Mouse (Mus musculus) spleen, postnatal 10 days (tissue): ENCODE results near the gene Ube2g2.

Experiments used
- DNase-seq, 2 experiments: peaks; one replicate each; pipeline ENCODE4 v3.0.0; 2021 to 2022; ENCODE audit warnings: low spot score in 2 of 2

Gene Ube2g2

GRCm38 (mm10) chr10:77606855-77607254, 15.2 kb upstream of the Ube2g2 start:
- no peak for DNase-seq

- DNase-seq = no peak
Observed at GRCm38 (mm10) chr10:77607441-77607840, 14.6 kb upstream of the Ube2g2 start.

GRCm38 (mm10) chr10:77608589-77608988, 13.5 kb upstream of the Ube2g2 start:
- no peak for DNase-seq

- DNase-seq = no peak
Observed at GRCm38 (mm10) chr10:77610221-77610961, 11.7 kb upstream of the Ube2g2 start.

GRCm38 (mm10) chr10:77613409-77613808, 8.7 kb upstream of the Ube2g2 start:
- no peak for DNase-seq

- no peak for DNase-seq
Observed at GRCm38 (mm10) chr10:77615647-77616046, 6.4 kb upstream of the Ube2g2 start.

- no peak for DNase-seq
Observed at GRCm38 (mm10) chr10:77616166-77616565, 5.9 kb upstream of the Ube2g2 start.

- DNase-seq = no peak
Observed at GRCm38 (mm10) chr10:77616926-77617325, 5.1 kb upstream of the Ube2g2 start.

- no peak for DNase-seq
Observed at GRCm38 (mm10) chr10:77621546-77621945, 529 bp upstream of the Ube2g2 start.

GRCm38 (mm10) chr10:77623069-77623492, 1.0 kb downstream of the Ube2g2 start:
- peak; percentile 27 to 28 for DNase-seq

GRCm38 (mm10) chr10:77623639-77624400, 1.7 kb downstream of the Ube2g2 start:
- no peak for DNase-seq

- no peak for DNase-seq
Observed at GRCm38 (mm10) chr10:77624570-77624995, 2.5 kb downstream of the Ube2g2 start.

GRCm38 (mm10) chr10:77626036-77626435, 4.0 kb downstream of the Ube2g2 start:
- no peak for DNase-seq

- no peak for DNase-seq
Observed at GRCm38 (mm10) chr10:77626591-77626990, 4.5 kb downstream of the Ube2g2 start.

- peak; percentile 75 to 87 for DNase-seq
Observed at GRCm38 (mm10) chr10:77627497-77627896, 5.4 kb downstream of the Ube2g2 start.

- no peak for DNase-seq
Observed at GRCm38 (mm10) chr10:77629163-77629562, 7.1 kb downstream of the Ube2g2 start.

GRCm38 (mm10) chr10:77629970-77630369, 7.9 kb downstream of the Ube2g2 start:
- no peak for DNase-seq

- DNase-seq = no peak
Observed at GRCm38 (mm10) chr10:77634016-77634415, 11.9 kb downstream of the Ube2g2 start.

- no peak for DNase-seq
Observed at GRCm38 (mm10) chr10:77634452-77635231, 12.6 kb downstream of the Ube2g2 start.

- no peak for DNase-seq
Observed at GRCm38 (mm10) chr10:77636234-77636922, 14.3 kb downstream of the Ube2g2 start.

GRCm38 (mm10) chr10:77638956-77639355, 16.9 kb downstream of the Ube2g2 start:
- DNase-seq = no peak

- DNase-seq = no peak
Observed at GRCm38 (mm10) chr10:77643160-77643559, 21.1 kb downstream of the Ube2g2 start.
